Mouse (Mus musculus) intestine, embryonic 14.5 days (tissue): ENCODE data around the gene Gtf2i. TPM values are rescaled to one million over a fixed set of nuclear protein-coding genes. Genes with fewer than 3 reads are reported as not detected.
A peak's percentile ranks its signal among the peaks of the same experiment; 100 is the strongest.

Experiments used
- ATAC-seq: fragments of 200-750 bp; cut with Nextera tagmentation; replicated peaks from 2 replicates; pipeline ENCODE4 v1.8.0; 2017; ENCODE audit warnings: low read depth, moderate number of reproducible peaks, moderate TSS enrichment, moderate library complexity; ENCODE audit not compliant: low FRiP score, low TSS enrichment
- DNase-seq: peaks from one replicate; pipeline ENCODE4 v3.0.0-alpha.2; 2018; ENCODE audit warnings: low spot score
- H3K27ac ChIP-seq: fragments of 300-500 bp; sonication (generic); 2 replicates; pipeline ENCODE4 v1.5.1; 2014; ENCODE audit warnings: low read depth, mild to moderate bottlenecking, control low read depth
- H3K27me3 ChIP-seq: fragments of 300-500 bp; sonication (generic); replicated peaks from 2 replicates; pipeline ENCODE4 v1.6.1; 2014; ENCODE audit warnings: low read length, control low read depth; ENCODE audit not compliant: control insufficient read depth, insufficient read depth
- H3K36me3 ChIP-seq: fragments of 300-500 bp; sonication (generic); 2 replicates; pipeline ENCODE4 v1.6.1; 2014; ENCODE audit warnings: low read length, control low read depth; ENCODE audit not compliant: control insufficient read depth, insufficient read depth
- H3K4me1 ChIP-seq: fragments of 300-500 bp; sonication (generic); replicated peaks from 2 replicates; pipeline ENCODE4 v1.6.1; 2014; ENCODE audit warnings: low read length, control low read depth, mixed read lengths; ENCODE audit not compliant: control insufficient read depth, insufficient read depth
- H3K4me2 ChIP-seq: fragments of 300-500 bp; sonication (generic); 2 replicates; pipeline ENCODE4 v1.6.1; 2014; ENCODE audit warnings: low read length
- H3K4me3 ChIP-seq: fragments of 300-500 bp; sonication (generic); 2 replicates; pipeline ENCODE4 v1.5.1; 2014; ENCODE audit warnings: low read depth, low read length, control low read depth, mixed read lengths
- H3K9ac ChIP-seq: fragments of 300-500 bp; sonication (generic); 2 replicates; pipeline ENCODE4 v1.6.1; 2014; ENCODE audit warnings: mild to moderate bottlenecking, low read length
- H3K9me3 ChIP-seq: fragments of 300-500 bp; sonication (generic); 2 replicates; pipeline ENCODE4 v1.6.1; 2016; ENCODE audit warnings: low read length, control low read depth; ENCODE audit not compliant: control insufficient read depth
- WGBS: fragments of 180-500 bp; shearing (Covaris S2); extraction: QIAGEN DNeasy Blood & Tissue Kit; methylation state at CpG from one replicate; pipeline ENCODE4 v1.1.7; 2014; 5-methylcytosine and 5-hydroxymethylcytosine counted together
- polyA plus RNA-seq: library from polyadenylated mRNA; unstranded; fragments of >200 nt; fragmentation: Nextera tagmentation; extraction: Ambion mirVana; gene quantifications from 2 replicates; pipeline ENCODE4 v1.2.1, GENCODE M21; 2014

Gene Gtf2i
- polyA plus RNA-seq, 1 experiment from 2014 or later: 145 TPM

DNA sequence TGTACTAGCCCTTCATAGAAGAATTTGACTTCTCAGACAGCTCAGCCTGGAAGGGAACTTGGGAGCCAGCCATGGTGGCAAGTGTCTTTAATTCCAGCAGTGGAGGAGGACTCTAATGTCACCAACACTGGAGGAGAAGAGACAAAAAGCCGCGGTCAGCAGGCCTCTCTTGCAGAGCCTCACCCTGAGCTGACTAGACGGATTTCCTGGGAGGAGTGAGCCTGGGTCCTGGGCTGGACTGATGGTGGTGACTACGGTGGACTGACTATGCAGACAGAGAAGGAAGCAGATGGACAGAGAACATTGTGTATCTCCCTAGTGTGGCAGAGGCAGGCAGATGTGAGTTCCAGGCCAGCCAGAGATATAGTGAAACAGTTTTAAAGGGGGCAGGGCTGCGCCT is 83.2 kb downstream of the Gtf2i start:
- H3K9ac ChIP-seq: no peak overlapping the region
- no peak overlapping the region for H3K4me3 ChIP-seq
- WGBS: 89% methylated on average over 5 of the region's 5 CpGs
- H3K4me2 ChIP-seq: no peak overlapping the region
- H3K27me3 ChIP-seq: no peaks in the 10 kb centered on the region
- ATAC-seq (no peak), DNase-seq (no peak)
- no peaks in the 10 kb centered on the region for H3K9me3 ChIP-seq
- peaks cover 38% of the 10 kb centered on the region for H3K4me1 ChIP-seq
- no peak overlapping the region for H3K27ac ChIP-seq
- H3K36me3 ChIP-seq: peaks cover 9% of the 10 kb centered on the region

DNA sequence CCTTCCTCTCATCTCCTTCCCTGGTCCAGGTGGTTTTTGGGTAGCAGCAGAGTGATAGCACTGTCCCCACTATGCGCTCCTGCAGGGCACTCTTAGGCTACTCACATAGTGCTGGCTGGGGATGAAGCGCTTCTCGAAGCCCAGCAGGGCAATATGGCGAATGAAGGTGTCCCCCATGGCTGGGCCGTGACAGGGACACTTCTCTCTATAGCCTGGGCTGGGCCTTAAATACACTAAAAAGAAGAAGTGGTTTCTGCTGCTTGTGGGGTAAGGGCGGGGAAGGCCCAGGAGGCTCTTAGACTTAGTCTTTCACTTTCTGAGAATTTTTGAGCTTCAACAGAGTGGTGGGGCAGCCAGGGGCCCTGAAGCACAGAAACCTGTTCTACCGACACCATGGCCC is 85.2 kb downstream of the Gtf2i start, which contains the start of gene Ncf1:
Gene Ncf1, minus strand, starts transcription at position 235 of the 400 bp plus-strand sequence.
- peaks cover 25% of the 10 kb centered on the region for H3K4me1 ChIP-seq
- DNase-seq: no peak
- no peak within 1 kb of the TSS for H3K27ac ChIP-seq
- no peak within 1 kb of the TSS for H3K4me3 ChIP-seq
- no peaks in the 10 kb centered on the region for H3K36me3 ChIP-seq
- no peak within 1 kb of the TSS for H3K9ac ChIP-seq
- WGBS: 87% methylated on average over 7 of the region's 7 CpGs
- no peaks in the 10 kb centered on the region for H3K27me3 ChIP-seq
- H3K9me3 ChIP-seq: no peaks in the 10 kb centered on the region
- ATAC-seq: no peak
- no peak within 1 kb of the TSS for H3K4me2 ChIP-seq

DNA sequence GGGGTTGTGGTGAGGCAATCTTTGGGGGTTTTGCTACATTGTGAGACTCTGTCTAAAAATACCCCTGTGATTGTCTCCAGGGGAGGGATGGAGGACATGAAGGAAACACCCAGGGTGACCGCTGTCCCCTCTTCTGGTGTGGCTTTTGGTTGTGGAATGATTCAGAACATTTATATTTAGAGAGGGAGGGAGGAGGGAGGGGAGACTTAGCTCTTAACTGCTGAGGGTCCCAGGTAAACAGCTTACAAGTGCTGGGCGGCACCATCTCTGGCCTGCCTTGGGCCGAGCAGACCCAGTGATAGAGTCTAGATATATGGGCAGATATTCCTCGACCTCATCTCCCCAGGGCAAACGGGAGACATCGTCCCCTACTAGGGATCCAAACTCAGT is 86.3 kb downstream of the Gtf2i start:
- no peak for ATAC-seq
- WGBS: 65% methylated on average over 6 of the region's 6 CpGs
- Histone ChIP-seq H3K36me3 (no peaks in the 10 kb centered on the region), H3K9me3 (no peaks in the 10 kb centered on the region), H3K4me2 (no peak overlapping the region), H3K4me3 (no peak overlapping the region), H3K27ac (no peak overlapping the region), H3K9ac (no peak overlapping the region), H3K4me1 (peaks cover 17% of the 10 kb centered on the region), H3K27me3 (no peaks in the 10 kb centered on the region)
- DNase-seq: no peak

DNA sequence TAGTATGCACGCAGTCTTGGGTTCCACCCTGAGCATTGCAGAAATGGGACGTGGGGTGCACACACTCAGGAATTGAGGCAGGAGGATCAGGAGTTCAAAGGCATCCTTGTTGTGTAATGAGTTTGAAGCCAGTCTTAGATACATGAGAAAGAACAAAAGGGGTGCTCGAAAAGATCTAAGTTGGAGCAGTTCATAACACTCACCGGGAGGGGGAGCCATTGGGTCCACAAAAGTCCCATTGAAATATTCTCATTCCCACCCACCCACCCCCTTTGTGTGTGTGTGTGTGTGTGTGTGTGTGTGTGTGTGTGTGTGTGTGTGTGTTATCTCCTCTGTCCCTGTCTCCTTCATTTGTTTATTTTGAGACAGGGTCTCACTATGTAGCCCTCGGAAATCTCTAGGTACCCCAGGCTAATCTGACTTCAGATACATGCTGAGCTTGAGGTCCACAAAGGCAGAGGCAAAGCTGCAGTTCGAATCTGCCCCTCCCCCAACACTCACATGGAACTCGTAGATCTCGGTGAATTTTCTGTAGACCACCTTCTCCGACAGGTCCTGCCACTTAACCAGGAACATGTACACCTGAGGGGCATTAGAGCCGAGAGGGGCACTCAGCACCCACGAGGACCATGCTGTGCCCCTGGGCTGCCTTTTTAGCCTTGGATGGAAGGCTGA is 86.8 kb downstream of the Gtf2i start:
- ATAC-seq (no peak), DNase-seq (peak; percentile 75)
- peaks cover 12% of the 10 kb centered on the region for H3K4me1 ChIP-seq
- H3K9me3 ChIP-seq: no peaks in the 10 kb centered on the region
- H3K27me3 ChIP-seq: no peaks in the 10 kb centered on the region
- H3K36me3 ChIP-seq: no peaks in the 10 kb centered on the region
- 41% methylated on average over 11 of the region's 11 CpGs for WGBS
- no peak overlapping the region for H3K4me2 ChIP-seq
- H3K27ac ChIP-seq: no peak overlapping the region
- no peak overlapping the region for H3K9ac ChIP-seq
- no peak overlapping the region for H3K4me3 ChIP-seq

DNA sequence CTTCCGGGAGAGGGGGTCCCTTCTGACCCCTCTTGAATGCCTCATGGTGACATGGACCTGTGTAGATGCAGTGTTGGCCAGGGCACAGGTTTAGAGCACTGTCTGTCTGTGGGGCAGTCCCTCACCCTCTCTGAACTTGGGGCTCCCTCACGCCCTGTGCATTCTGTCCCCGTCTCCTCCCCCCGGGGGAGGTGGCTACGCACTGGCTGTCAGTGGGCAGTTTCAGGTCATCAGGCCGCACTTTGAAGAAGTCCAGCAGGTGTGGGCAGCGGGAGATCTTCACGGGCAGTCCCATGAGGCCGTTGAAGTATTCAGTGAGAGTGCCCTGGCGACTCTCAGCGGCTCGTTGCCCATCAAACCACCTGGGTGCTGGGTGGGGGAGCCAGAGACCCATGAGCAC is 87.6 kb downstream of the Gtf2i start:
- Histone ChIP-seq H3K27ac (no peak overlapping the region), H3K9ac (no peak overlapping the region), H3K4me1 (peaks cover 11% of the 10 kb centered on the region; the same call in 1 of the 2 replicates), H3K4me2 (no peak overlapping the region), H3K9me3 (no peaks in the 10 kb centered on the region), H3K4me3 (no peak overlapping the region), H3K27me3 (peaks cover 6% of the 10 kb centered on the region; the same call in 1 of the 2 replicates), H3K36me3 (no peaks in the 10 kb centered on the region)
- no peak for DNase-seq
- no peak for ATAC-seq
- WGBS: 48% methylated on average over 12 of the region's 12 CpGs

DNA sequence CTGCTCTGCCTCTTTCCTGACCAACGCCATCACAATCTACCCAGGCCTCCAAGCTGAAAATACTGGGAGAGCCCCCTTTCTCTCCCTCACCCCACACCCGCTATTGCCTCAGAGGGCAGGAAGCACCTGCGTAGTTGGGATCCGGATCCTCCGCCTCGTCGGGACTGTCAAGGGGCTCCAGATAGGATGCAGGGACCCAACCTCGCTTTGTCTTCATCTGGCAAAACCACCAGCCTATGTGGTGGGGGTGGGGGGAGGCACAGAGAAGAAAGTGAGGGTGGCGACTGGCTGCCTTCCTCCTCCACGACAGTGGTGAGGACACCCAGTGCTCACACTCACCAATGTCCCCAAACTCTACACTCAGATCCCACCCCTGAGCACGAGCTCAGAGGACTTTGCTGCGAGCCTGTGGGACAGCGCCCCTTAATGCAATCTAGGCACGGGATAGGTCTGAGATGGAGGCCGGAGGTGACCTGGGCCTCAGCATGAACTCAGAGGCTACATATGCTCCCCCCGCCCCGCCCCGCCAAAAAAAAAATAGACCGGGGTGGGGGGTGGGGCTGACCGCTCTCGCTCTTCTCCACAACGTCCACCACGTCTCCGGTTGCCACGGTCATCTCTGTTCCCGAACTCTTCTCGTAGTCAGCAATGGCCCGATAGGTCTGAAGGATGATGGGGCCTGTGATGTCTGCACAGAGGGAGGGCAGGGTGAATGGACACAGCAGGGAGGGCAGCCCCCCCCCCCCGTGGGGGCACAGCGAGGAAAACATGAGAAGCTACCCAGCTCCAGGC is 89.3 kb downstream of the Gtf2i start:
- ATAC-seq: no peak
- H3K36me3 ChIP-seq: no peaks in the 10 kb centered on the region
- peaks cover 6% of the 10 kb centered on the region; the same call in 1 of the 2 replicates for H3K27me3 ChIP-seq
- H3K9me3 ChIP-seq: no peaks in the 10 kb centered on the region
- no peak overlapping the region for H3K9ac ChIP-seq
- WGBS: 77% methylated on average over 30 of the region's 30 CpGs
- peaks cover 13% of the 10 kb centered on the region; the same call in 1 of the 2 replicates for H3K4me1 ChIP-seq
- no peak overlapping the region for H3K27ac ChIP-seq
- H3K4me3 ChIP-seq: no peak overlapping the region
- no peak for DNase-seq
- no peak overlapping the region for H3K4me2 ChIP-seq

DNA sequence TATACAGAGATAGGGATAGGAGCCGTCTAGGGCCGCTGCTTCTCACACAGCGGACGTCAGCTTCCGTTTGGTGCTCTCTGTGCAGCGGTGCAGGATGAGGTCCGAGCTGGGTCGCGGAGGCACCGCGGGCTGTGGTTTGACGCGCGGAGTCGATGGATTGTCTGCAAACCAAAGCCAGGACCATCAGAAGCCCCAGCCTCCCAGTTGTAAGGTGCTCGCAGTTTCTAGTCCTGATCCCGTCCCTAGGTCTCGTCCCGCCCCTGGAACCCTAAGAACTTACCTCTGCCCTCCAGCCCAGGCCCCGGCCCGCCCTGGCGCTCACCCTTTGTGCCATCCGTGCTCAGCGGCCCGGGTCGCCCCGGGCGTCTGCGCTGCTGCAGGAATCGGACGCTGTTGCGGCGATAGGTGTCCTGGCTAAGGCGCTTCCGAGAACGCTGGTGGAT is 92.8 kb downstream of the Gtf2i start:
- Histone ChIP-seq H3K9me3 (no peaks in the 10 kb centered on the region), H3K27me3 (peaks cover 6% of the 10 kb centered on the region; the same call in 1 of the 2 replicates), H3K9ac (peak overlapping the region; percentile 40), H3K27ac (no peak overlapping the region), H3K4me2 (peak overlapping the region; percentile 79), H3K4me3 (peak overlapping the region; percentile 31), H3K4me1 (peaks cover 9% of the 10 kb centered on the region; the same call in 1 of the 2 replicates), H3K36me3 (no peaks in the 10 kb centered on the region)
- ATAC-seq (no peak), DNase-seq (no peak)
- 3% methylated on average over 36 of the region's 36 CpGs for WGBS

DNA sequence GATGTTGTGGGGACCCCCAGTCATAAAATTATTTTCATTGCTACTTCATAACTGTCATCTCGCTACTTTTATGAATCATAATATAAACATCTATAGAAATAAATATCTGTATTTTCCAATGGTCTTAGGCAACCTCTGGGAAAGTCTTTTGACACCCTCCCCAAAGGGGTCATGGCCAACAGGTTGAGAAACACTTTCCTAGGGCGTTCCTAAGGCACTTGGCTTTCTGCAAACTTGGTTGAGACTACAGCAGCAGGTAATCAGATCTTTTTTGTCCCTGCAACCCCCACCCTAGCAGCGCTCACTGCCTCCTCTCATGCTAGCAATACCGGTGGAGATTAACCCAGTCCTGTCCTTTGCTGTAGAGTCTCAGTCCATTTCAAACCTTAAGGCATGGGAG is 93.3 kb downstream of the Gtf2i start:
- Histone ChIP-seq H3K9ac (no peak overlapping the region), H3K4me3 (no peak overlapping the region), H3K27ac (no peak overlapping the region), H3K36me3 (no peaks in the 10 kb centered on the region), H3K4me1 (peaks cover 7% of the 10 kb centered on the region; the same call in 1 of the 2 replicates), H3K9me3 (no peaks in the 10 kb centered on the region), H3K27me3 (peaks cover 6% of the 10 kb centered on the region; the same call in 1 of the 2 replicates), H3K4me2 (peak overlapping the region; percentile 79)
- DNase-seq (no peak), ATAC-seq (no peak)
- WGBS: 37% methylated on average over 4 of the region's 4 CpGs
